Mouse (Mus musculus): ENCODE results near the gene Ugt2a2. TPM values are rescaled to one million over a fixed set of nuclear protein-coding genes. Genes with fewer than 3 reads are reported as not detected.
"Not testable (repeated sequence)": the region's sequence is repeated elsewhere in the genome, so short reads cannot be mapped to it uniquely, and the experiment has no call there.

The Ugt2a2 gene
- total and polyA plus RNA-seq, 2 experiments from 2014 or later, result 0.22 to 0.33 TPM

DNA sequence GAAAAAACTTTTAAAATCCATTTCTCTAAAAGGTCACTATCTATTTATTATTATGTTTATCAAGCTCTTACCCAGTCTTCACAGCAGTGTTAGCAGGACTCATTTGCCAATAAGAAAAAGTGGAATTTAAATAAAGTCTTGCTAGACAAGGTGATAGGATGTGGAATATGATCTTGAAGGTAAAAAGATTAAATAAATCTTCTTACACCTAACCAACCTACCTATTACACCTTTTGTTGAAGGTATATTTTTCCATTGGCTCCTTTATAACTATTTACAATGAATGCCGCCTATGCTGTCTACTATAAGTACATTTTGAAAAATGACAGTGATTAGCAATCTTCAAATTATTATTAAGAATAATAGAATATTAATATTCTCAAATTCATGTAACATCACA lies 8.7 kb upstream of the Ugt2a2 start, which contains the start of gene Ugt2a1:
TSS of gene Ugt2a1 (minus strand) at position 101 of the 400 bp plus-strand sequence.
- ATAC-seq (ENCODE audit: low FRiP score) (no peak), DNase-seq (ENCODE audit: low spot score) (no peak)
- H3K4me3 ChIP-seq (ENCODE audit: low read depth, low read length), result no peak within 1 kb of the TSS
- H3K27me3 ChIP-seq (ENCODE audit: insufficient read depth, low read length), result no peaks in the 10 kb centered on the region
- no peaks in the 10 kb centered on the region for H3K36me3 ChIP-seq (ENCODE audit: insufficient read depth, low read length)
- H3K4me2 ChIP-seq (ENCODE audit: low read depth, low read length, poor library complexity, severe bottlenecking), result no peak within 1 kb of the TSS
- H3K27ac ChIP-seq (ENCODE audit: low read depth, low read length), result no peak within 1 kb of the TSS
- TF ChIP-seq CTCF (IDR thresholded peaks at IDR 0.05), result no peak
- H3K9ac ChIP-seq (replicated peaks; ENCODE audit: low read length, poor library complexity, severe bottlenecking), result no peak within 1 kb of the TSS
- H3K9me3 ChIP-seq (ENCODE audit: low read length), result no peaks in the 10 kb centered on the region
- no peaks in the 10 kb centered on the region for H3K4me1 ChIP-seq (ENCODE audit: insufficient read depth, low read length)
- 91% methylated on average over 1 of the region's 1 CpGs for WGBS

DNA sequence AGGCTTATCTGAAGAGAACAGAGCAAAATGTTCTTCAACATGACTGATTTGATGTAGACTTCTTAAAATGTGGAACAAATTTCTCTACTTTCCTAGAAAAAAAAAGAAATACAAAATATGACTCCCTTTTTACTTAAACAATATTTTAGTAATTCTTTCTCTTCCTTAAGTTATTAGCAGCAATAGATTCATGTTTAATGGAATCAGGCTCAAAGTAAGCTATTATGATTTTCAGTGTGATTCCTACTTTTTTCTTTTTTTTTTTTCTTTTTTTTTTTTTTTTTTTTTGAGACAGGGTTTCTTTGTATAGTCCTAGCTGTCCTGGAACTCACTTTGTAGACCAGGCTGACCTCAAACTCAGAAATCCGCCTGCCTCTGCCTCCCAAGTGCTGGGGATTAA lies 4.6 kb upstream of the Ugt2a2 start, which contains the start of gene Gm43638:
TSS of gene Gm43638 (minus strand) at position 101 of the 400 bp plus-strand sequence.
- 87% methylated on average over 1 of the region's 1 CpGs for WGBS
- H3K4me3 ChIP-seq (ENCODE audit: low read depth, low read length); H3K4me1 ChIP-seq (ENCODE audit: insufficient read depth, low read length); H3K9ac ChIP-seq (replicated peaks; ENCODE audit: low read length, poor library complexity, severe bottlenecking); H3K27ac ChIP-seq (ENCODE audit: low read depth, low read length); ATAC-seq (ENCODE audit: low FRiP score); H3K27me3 ChIP-seq (ENCODE audit: insufficient read depth, low read length); H3K36me3 ChIP-seq (ENCODE audit: insufficient read depth, low read length); H3K4me2 ChIP-seq (ENCODE audit: low read depth, low read length, poor library complexity, severe bottlenecking); DNase-seq (ENCODE audit: low spot score); H3K9me3 ChIP-seq (ENCODE audit: low read length): not testable (repeated sequence)

DNA sequence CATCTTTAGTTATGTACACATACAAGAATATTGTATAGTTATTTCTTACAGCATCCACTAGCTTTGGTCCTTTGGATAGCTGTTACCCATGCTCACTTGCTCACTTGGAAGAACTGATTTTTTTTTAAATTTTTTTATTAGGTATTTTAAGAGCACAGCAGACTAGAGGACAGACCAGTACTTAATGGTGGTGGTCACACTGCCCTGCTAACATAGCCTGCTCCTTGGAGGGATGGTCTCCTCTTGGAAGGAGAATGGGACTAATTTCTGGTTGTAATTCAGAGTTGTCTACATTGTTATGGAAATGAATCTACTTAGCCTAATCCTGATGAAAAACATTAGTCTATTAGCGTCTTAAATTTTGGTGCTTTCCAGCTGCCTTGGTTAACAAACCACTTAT lies 23.2 kb downstream of the Ugt2a2 start:
- no peaks in the 10 kb centered on the region for H3K27me3 ChIP-seq (ENCODE audit: insufficient read depth, low read length)
- WGBS, result 13% methylated on average over 1 of the region's 1 CpGs
- H3K36me3 ChIP-seq (ENCODE audit: insufficient read depth, low read length), result no peaks in the 10 kb centered on the region
- no peaks in the 10 kb centered on the region for H3K9me3 ChIP-seq (ENCODE audit: low read length)
- no peak for TF ChIP-seq CTCF (IDR thresholded peaks at IDR 0.05)
- no peak overlapping the region for H3K4me2 ChIP-seq (ENCODE audit: low read depth, low read length, poor library complexity, severe bottlenecking)
- DNase-seq (ENCODE audit: low spot score) (no peak), ATAC-seq (ENCODE audit: low FRiP score) (no peak)
- H3K4me1 ChIP-seq (ENCODE audit: insufficient read depth, low read length), result no peaks in the 10 kb centered on the region
- H3K9ac ChIP-seq (replicated peaks; ENCODE audit: low read length, poor library complexity, severe bottlenecking), result no peak overlapping the region
- no peak overlapping the region for H3K27ac ChIP-seq (ENCODE audit: low read depth, low read length)
- no peak overlapping the region for H3K4me3 ChIP-seq (ENCODE audit: low read depth, low read length)

DNA sequence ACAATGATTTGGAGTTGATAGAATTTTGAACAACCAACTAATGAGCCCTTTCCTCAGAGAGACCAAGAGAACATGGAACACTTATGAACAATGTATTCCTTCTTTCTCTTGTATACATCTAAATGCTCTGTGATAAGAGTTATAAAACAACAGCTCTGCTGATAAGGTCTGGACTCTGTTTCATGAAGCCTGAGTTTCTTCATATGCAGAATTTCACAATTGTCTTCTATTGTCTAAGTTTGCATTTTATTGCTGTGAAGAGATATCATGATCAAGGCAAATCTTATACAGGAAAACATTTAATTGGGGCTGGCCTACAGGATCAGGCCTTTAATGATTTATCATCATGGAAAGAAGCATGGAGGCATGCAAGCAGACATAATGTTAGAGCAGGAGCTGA lies 24.4 kb downstream of the Ugt2a2 start:
- Histone ChIP-seq H3K27me3 (ENCODE audit: insufficient read depth, low read length) (no peaks in the 10 kb centered on the region), H3K4me2 (ENCODE audit: low read depth, low read length, poor library complexity, severe bottlenecking) (no peak overlapping the region), H3K9me3 (ENCODE audit: low read length) (no peaks in the 10 kb centered on the region), H3K4me3 (ENCODE audit: low read depth, low read length) (no peak overlapping the region), H3K36me3 (ENCODE audit: insufficient read depth, low read length) (no peaks in the 10 kb centered on the region), H3K4me1 (ENCODE audit: insufficient read depth, low read length) (no peaks in the 10 kb centered on the region), H3K27ac (ENCODE audit: low read depth, low read length) (no peak overlapping the region), H3K9ac (replicated peaks; ENCODE audit: low read length, poor library complexity, severe bottlenecking) (no peak overlapping the region)
- ATAC-seq (ENCODE audit: low FRiP score) (no peak), DNase-seq (ENCODE audit: low spot score) (no peak)
- TF ChIP-seq CTCF (IDR thresholded peaks at IDR 0.05), result no peak

DNA sequence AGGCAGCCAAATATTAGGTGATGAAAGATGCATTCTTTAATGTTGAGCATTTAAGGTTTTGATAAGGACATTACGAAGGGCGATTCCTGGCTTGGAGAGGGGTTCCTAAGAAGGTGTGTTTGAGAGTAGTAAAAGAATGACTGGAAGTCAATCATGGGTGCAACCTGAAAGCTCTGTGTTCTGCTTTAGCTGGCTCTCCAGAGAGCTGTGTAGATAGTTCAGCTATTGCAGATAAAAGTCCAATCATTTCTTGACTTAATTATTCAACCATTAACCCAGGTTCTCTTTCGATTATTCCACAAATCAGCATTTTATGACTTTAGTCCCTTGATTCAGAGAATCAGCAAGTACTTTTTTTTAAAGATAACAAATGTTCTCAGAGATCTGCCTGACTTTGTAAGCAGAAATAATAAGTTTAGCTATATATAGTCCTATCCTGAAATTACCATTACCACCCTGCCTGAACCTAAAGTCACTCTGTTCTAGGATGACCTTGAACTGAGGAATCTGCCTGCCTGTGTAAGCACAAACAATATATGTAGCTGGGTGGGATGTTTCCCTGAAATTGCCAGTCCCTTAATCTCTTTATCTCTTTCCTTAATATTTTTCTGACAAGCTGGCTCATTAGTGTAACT lies 25.7 kb downstream of the Ugt2a2 start:
- H3K36me3 ChIP-seq (ENCODE audit: insufficient read depth, low read length), result no peaks in the 10 kb centered on the region
- no peak overlapping the region for H3K4me2 ChIP-seq (ENCODE audit: low read depth, low read length, poor library complexity, severe bottlenecking)
- no peaks in the 10 kb centered on the region for H3K9me3 ChIP-seq (ENCODE audit: low read length)
- ATAC-seq (ENCODE audit: low FRiP score) (no peak), DNase-seq (ENCODE audit: low spot score) (no peak)
- H3K27me3 ChIP-seq (ENCODE audit: insufficient read depth, low read length), result no peaks in the 10 kb centered on the region
- 91% methylated on average over 3 of the region's 3 CpGs for WGBS
- H3K27ac ChIP-seq (ENCODE audit: low read depth, low read length), result no peak overlapping the region
- TF ChIP-seq CTCF (IDR thresholded peaks at IDR 0.05), result no peak
- no peak overlapping the region for H3K9ac ChIP-seq (replicated peaks; ENCODE audit: low read length, poor library complexity, severe bottlenecking)
- H3K4me1 ChIP-seq (ENCODE audit: insufficient read depth, low read length), result no peaks in the 10 kb centered on the region
- H3K4me3 ChIP-seq (ENCODE audit: low read depth, low read length), result no peak overlapping the region

DNA sequence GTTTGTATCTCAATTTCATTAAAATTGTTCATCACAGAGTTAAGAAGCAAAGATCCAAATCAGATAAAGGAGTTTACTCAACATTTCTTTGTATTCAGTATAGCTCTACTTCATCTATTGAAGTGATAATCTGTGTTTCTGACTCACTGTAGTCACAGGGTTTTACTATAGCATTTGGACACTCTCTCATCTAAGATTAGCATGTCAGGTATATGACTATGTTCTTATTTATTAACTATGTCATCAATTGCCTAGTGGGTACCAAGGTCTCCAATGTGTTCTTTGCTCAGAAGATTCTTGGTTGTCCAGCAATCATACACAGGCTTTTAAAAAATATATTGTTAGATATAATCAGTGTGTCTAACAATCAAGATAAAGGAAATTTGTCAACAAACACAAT lies 26.5 kb downstream of the Ugt2a2 start:
- Histone ChIP-seq H3K4me3 (ENCODE audit: low read depth, low read length) (no peak overlapping the region), H3K9me3 (ENCODE audit: low read length) (no peaks in the 10 kb centered on the region), H3K27ac (ENCODE audit: low read depth, low read length) (no peak overlapping the region), H3K4me1 (ENCODE audit: insufficient read depth, low read length) (no peaks in the 10 kb centered on the region), H3K9ac (replicated peaks; ENCODE audit: low read length, poor library complexity, severe bottlenecking) (no peak overlapping the region), H3K27me3 (ENCODE audit: insufficient read depth, low read length) (no peaks in the 10 kb centered on the region), H3K4me2 (ENCODE audit: low read depth, low read length, poor library complexity, severe bottlenecking) (no peak overlapping the region), H3K36me3 (ENCODE audit: insufficient read depth, low read length) (no peaks in the 10 kb centered on the region)
- ATAC-seq (ENCODE audit: low FRiP score), result no peak
- TF ChIP-seq CTCF (IDR thresholded peaks at IDR 0.05), result no peak
- DNase-seq (ENCODE audit: low spot score), result no peak

DNA sequence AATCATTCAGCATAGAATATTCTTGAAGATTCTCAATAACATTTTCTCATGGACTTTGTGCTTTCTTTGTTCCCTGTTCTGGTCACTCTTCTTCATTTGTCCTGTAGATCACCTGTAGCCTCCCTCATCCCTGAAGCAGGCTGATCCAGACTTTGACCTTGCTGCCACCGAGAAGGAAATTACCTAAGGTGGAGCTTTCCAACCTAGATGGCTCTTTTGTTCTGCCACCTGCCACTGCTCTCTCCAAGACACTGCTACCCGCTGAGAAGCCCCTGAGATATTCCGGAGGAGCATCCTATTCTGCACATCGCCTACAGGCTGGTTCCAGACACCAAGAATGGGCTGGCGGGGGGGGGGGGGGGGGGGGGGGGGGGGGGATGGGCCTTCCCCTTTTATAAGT lies 29.5 kb downstream of the Ugt2a2 start:
- not testable (repeated sequence) for ATAC-seq (ENCODE audit: low FRiP score); H3K4me3 ChIP-seq (ENCODE audit: low read depth, low read length); H3K4me2 ChIP-seq (ENCODE audit: low read depth, low read length, poor library complexity, severe bottlenecking); H3K36me3 ChIP-seq (ENCODE audit: insufficient read depth, low read length); H3K9ac ChIP-seq (replicated peaks; ENCODE audit: low read length, poor library complexity, severe bottlenecking); H3K27me3 ChIP-seq (ENCODE audit: insufficient read depth, low read length); H3K27ac ChIP-seq (ENCODE audit: low read depth, low read length); H3K4me1 ChIP-seq (ENCODE audit: insufficient read depth, low read length); DNase-seq (ENCODE audit: low spot score); H3K9me3 ChIP-seq (ENCODE audit: low read length)
- WGBS, result 71% methylated on average over 3 of the region's 5 CpGs

Measured in midbrain, postnatal 0 days (tissue).